Mouse (Mus musculus) lung, adult 2 months (tissue): ENCODE measurements around the gene Bcl9l.

ENCODE experiments used
- CTCF ChIP-seq: fragments of 200-500 bp; IDR thresholded peaks from 2 replicates; pipeline ENCODE4 v1.5.1; 2011; ENCODE audit warnings: mild to moderate bottlenecking, low read length, control low read depth; ENCODE audit not compliant: insufficient read depth
- POLR2A ChIP-seq: fragments of 200-500 bp; IDR thresholded peaks from 2 replicates; pipeline ENCODE4 v1.6.1; 2011; ENCODE audit warnings: low read depth, mild to moderate bottlenecking, control low read depth, low read length, borderline replicate concordance; ENCODE audit errors: extremely low read depth

GRCm38 (mm10) chr9:44488855-44489381, 6.3 kb downstream of the Bcl9l start:
- TF ChIP-seq POLR2A (no peak), CTCF (no peak)
